Mouse (Mus musculus): ENCODE data around the gene Tmprss11d. TPM values are rescaled to one million over a fixed set of nuclear protein-coding genes. Genes with fewer than 3 reads are reported as not detected.

Tmprss11d gene
- polyA plus RNA-seq, 1 experiment from 2014 or later: not detected

DNA sequence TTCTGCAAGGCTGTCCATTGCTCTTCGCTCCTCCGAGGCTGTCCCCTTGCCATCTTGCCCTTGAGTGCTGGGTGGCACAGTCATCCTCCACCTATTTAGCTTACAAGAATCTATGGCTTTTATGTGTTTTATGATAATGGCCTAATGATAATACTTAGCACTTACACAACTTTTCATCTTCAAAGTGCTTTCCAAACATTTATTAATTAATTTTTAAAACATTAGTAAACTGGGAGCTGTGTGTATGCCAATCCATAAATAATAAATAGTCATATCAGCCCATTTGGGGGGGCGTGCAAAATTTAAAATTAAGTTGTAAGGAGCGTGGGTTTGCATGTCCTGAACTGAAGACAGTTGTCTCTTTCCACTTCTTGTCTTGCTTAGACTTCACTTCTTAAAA is 84.0 kb downstream of the Tmprss11d start, which contains the start of gene Tmprss11c:
Gene Tmprss11c, minus strand, starts transcription at position 101 of the 400 bp plus-strand sequence.
- Histone ChIP-seq H3K4me2 (replicated peaks) (no peak within 1 kb of the TSS), H3K4me3 (replicated peaks) (no peak within 1 kb of the TSS), H3K36me3 (no peaks in the 10 kb centered on the region), H3K27ac (no peak within 1 kb of the TSS), H3K4me1 (replicated peaks) (no peaks in the 10 kb centered on the region), H3K9me3 (no peaks in the 10 kb centered on the region), H3K9ac (no peak within 1 kb of the TSS), H3K27me3 (replicated peaks) (no peaks in the 10 kb centered on the region)
- 84% methylated on average over 4 of the region's 4 CpGs for WGBS
- ATAC-seq: no peak

Other genes starting within 250 kb of the Tmprss11d start
- 10.7 and 12.5 TPM in 2 replicates for gene Uba6, start 200.6 kb downstream of the Tmprss11d start, polyA plus RNA-seq (2015; fragmentation: Nextera tagmentation; extraction: Ambion mirVana)
- gene Gnrhr, start 175.5 kb downstream of the Tmprss11d start, polyA plus RNA-seq (2015; fragmentation: Nextera tagmentation; extraction: Ambion mirVana): not detected in 2 replicates
- not detected in 2 replicates for gene Tmprss11c, start 84.1 kb downstream of the Tmprss11d start, polyA plus RNA-seq (2015; fragmentation: Nextera tagmentation; extraction: Ambion mirVana)
- gene Tmprss11a, start 95.6 kb upstream of the Tmprss11d start, polyA plus RNA-seq (2015; fragmentation: Nextera tagmentation; extraction: Ambion mirVana): 0.06 TPM in 1 of 2 replicates, not detected in the other
- not detected in 2 replicates for gene Tmprss11g, start 145.2 kb upstream of the Tmprss11d start, polyA plus RNA-seq (2015; fragmentation: Nextera tagmentation; extraction: Ambion mirVana)